Mouse (Mus musculus) thymus, adult 2 months (tissue): ENCODE data around the gene Atp6v0c.

Experiments used
- CTCF ChIP-seq: fragments of 200-500 bp; IDR thresholded peaks from 2 replicates; pipeline ENCODE4 v1.5.1; 2012; ENCODE audit warnings: mild to moderate bottlenecking, control low read depth, low read length, moderate library complexity, borderline replicate concordance; ENCODE audit not compliant: control insufficient read depth, poor library complexity, insufficient read depth; ENCODE audit errors: extremely low read depth
- POLR2A ChIP-seq: fragments of 200-500 bp; IDR thresholded peaks from 2 replicates; pipeline ENCODE4 v1.6.1; 2012; ENCODE audit warnings: mild to moderate bottlenecking, low read length, control low read depth, moderate library complexity; ENCODE audit not compliant: control insufficient read depth, poor library complexity, insufficient read depth; ENCODE audit errors: extremely low read depth

- TF ChIP-seq POLR2A (no peak), CTCF (no peak)
Measured at GRCm38 (mm10) chr17:24154463-24154862, 15.0 kb downstream of the Atp6v0c start.
